Mouse (Mus musculus) testis, adult 2 months (tissue): Measurements from ENCODE around the gene Rsl1. TPM values are rescaled to one million over a fixed set of nuclear protein-coding genes. Genes with fewer than 3 reads are reported as not detected.
"Not testable (repeated sequence)": the region's sequence is repeated elsewhere in the genome, so short reads cannot be mapped to it uniquely, and the experiment has no call there.

Source experiments
- H3K27ac ChIP-seq: fragments of 200-500 bp; 2 replicates; pipeline ENCODE4 v1.5.1; 2012; ENCODE audit warnings: low read depth, low read length; ENCODE audit not compliant: control insufficient read depth, insufficient read depth
- H3K27me3 ChIP-seq: fragments of 200-500 bp; 2 replicates; pipeline ENCODE4 v1.6.1; 2012; ENCODE audit warnings: mild to moderate bottlenecking, low read length, moderate library complexity; ENCODE audit not compliant: control insufficient read depth, insufficient read depth
- H3K36me3 ChIP-seq: fragments of 200-500 bp; 2 replicates; pipeline ENCODE4 v1.6.1; 2012; ENCODE audit warnings: mild to moderate bottlenecking, low read length; ENCODE audit not compliant: control insufficient read depth, insufficient read depth
- H3K4me1 ChIP-seq: fragments of 200-500 bp; 2 replicates; pipeline ENCODE4 v1.6.1; 2012; ENCODE audit warnings: low read length; ENCODE audit not compliant: control insufficient read depth, insufficient read depth
- H3K4me3 ChIP-seq: fragments of 200-500 bp; 2 replicates; pipeline ENCODE4 v1.5.1; 2012; ENCODE audit warnings: low read depth, mild to moderate bottlenecking, low read length, moderate library complexity, mixed read lengths; ENCODE audit not compliant: control insufficient read depth
- CTCF ChIP-seq: fragments of 200-500 bp; IDR thresholded peaks from 2 replicates; pipeline ENCODE4 v1.5.1; 2012; ENCODE audit warnings: low read depth, mild to moderate bottlenecking, inconsistent platforms, low read length, moderate library complexity; ENCODE audit not compliant: control insufficient read depth, insufficient read depth, insufficient replicate concordance
- POLR2A ChIP-seq: fragments of 200-500 bp; IDR thresholded peaks from 2 replicates; pipeline ENCODE4 v1.6.1; 2012; ENCODE audit warnings: low read depth, mild to moderate bottlenecking, inconsistent platforms, low read length, moderate library complexity; ENCODE audit not compliant: control insufficient read depth
- polyA plus RNA-seq: library from polyadenylated mRNA; depleted of rRNA; stranded (reverse); fragments of >200 nt; gene quantifications from 2 replicates; pipeline ENCODE4 v1.2.3, GENCODE M21; 2012; rRNA removed

Rsl1 gene
- polyA plus RNA-seq: 0.37 and 0.77 TPM in 2 replicates

DNA sequence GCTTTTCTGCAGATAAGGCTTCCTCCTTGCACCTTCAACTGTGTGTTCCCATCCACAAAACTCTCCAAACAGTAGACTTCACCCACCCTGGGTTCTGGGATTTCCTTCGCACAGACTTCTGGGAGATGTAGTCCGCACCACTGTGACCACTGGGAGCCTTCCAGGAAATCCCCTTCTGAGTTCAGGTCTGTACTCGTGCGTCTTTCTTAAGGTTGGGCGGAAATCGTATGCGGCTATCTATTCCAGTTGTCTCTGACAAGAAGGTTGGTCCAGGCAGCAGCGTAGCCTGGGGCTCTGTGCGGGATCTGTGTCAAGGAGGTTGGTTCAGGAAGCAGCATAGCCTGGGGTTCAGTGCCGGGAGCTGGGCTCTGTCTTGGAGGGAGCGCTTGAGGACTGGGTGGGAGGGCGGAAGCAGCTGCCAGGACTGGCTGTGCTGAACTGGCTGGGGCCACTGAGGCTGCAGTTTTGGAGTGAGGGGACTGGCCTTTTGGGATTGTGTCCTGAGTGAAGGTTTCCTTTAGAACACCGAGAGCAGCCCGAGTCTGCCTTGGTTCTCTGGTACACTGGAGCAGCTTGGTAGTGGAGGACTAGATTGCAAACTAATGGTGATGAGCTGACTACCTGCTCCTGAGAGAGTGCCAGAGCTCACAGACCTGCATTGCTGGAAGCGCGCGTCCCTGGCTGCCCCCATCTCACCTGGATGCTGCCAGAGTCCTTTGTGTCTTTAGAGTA, at the start of gene Rsl1:
Gene Rsl1 (plus strand): TSS at position 192 of the 732 bp plus-strand sequence.
- not testable (repeated sequence) for H3K36me3 ChIP-seq, H3K27ac ChIP-seq, H3K27me3 ChIP-seq, H3K4me1 ChIP-seq
- peak within 1 kb of the TSS; percentile 77 for H3K4me3 ChIP-seq

DNA sequence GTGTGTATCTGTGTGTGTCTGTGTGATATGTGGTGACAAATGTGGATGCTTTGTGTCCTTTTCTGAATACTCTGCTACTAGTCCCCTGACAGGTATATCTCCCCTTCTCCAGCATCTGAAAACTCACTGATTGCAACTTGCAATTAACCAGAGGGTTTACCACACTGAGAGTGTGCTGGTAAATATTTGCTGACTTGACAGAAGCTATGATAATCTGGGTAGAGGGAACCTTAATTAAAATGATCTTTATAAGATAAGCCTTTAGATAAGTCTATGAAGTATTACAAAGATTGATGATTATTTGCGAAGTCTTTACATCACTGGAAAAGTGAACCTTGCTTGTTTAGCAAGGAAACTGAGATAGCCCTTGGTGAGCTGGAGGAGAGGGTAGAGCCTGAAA, 48.5 kb upstream of the Rsl1 start:
- no peaks in the 10 kb centered on the region for H3K27me3 ChIP-seq
- H3K4me1 ChIP-seq: peaks cover 6% of the 10 kb centered on the region
- no peaks in the 10 kb centered on the region for H3K36me3 ChIP-seq
- no peak overlapping the region for H3K27ac ChIP-seq
- peak overlapping the region; percentile 4; the same call in 1 of the 2 replicates for H3K4me3 ChIP-seq
- TF ChIP-seq POLR2A: no peak

DNA sequence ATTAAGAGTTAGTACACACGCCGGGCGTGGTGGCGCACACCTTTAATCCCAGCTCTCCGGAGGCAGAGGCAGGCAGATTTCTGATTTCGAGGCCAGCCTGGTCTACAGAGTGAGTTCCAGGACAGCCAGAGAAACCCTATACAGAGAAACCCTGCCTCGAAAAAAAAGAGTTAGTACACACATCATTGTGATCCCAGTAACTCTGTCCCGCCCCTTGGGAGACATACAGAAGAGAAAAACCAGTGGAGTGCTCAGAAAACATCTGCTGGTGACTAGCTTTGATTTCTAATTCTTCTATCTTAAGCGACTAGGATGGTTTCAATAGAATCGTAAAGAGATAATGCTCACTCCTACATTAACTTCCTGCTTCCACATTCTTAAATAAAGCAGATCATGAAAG, 45.5 kb upstream of the Rsl1 start:
- not testable (repeated sequence) for H3K27me3 ChIP-seq, H3K27ac ChIP-seq, H3K36me3 ChIP-seq, H3K4me1 ChIP-seq
- H3K4me3 ChIP-seq: 0 out of 2 replicates have a peak overlapping the region, but pooled peaks have one; percentile 6

DNA sequence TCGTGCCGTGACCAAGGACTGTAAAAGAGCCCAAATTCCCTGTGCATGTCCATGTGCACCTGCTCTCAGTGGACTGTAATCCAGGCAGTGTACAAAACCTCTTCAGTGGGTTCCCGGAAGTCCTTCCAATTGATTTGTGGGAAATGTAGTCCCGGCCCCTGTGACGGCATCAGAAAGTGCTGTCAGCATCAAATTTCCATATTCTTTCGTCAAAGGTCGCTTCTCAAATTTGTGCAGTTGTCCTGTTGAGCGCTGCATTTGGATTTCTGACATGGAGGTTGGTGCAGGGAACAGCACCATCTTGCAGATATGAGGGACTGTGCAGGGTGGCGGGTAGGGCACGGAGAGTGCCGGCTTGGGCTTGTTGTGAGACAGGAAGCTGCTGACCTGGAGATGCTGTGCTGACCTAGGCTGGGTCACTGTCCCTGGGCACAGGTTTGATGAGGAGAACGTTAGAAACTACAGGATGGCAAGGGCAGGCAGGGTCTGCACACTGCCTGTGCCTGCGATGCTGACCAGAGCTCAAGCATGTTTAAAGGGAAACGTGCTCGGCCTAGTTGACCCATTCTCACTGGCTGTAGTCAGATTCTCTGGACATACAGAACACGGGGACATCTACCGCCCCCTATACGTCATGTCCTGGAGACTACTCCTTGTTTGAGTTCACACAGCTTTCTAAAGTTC, 44.8 kb upstream of the Rsl1 start:
- H3K27me3 ChIP-seq: no peaks in the 10 kb centered on the region
- H3K27ac ChIP-seq: peak overlapping the region; percentile 75
- H3K36me3 ChIP-seq: no peaks in the 10 kb centered on the region
- no peak for TF ChIP-seq CTCF
- H3K4me1 ChIP-seq: peaks cover 6% of the 10 kb centered on the region
- peak overlapping the region; percentile 96 for H3K4me3 ChIP-seq

DNA sequence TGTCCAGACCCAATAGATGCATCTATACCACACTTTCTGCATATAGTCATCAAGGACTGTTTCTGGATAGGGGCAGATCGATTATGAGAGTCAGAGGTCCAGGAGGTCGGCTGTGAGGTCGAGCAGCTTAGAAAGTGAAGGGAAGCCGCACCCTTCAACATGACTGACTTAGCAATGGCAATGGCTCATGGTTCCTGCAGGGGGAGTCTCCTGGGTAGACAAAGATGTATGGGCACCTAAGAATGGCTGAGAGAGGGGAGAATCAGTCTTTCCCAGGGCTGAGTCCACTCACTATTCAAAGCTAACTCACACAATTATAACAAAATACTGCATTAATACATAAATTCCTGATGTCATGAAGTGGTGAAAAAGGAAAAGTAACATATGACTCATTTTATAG, 6.9 kb upstream of the Rsl1 start:
- H3K27me3 ChIP-seq, H3K4me3 ChIP-seq, H3K4me1 ChIP-seq, H3K27ac ChIP-seq, H3K36me3 ChIP-seq: not testable (repeated sequence)

DNA sequence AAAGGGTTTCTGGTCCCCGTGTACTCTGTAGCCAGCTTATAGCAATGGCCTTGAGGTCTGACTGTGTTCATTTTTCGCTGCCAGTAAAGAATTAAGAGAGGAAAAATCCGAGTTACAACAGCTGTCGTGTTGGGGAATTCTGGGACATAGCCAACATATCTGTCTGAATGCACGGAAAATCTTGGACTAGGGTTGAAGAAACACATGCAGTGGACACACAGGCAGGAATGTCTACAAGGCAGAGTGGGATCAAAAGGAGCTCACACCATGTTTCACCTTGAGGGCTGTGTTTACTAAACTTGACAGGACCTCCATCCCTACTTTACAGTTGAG, 707 bp downstream of the Rsl1 start:
- Histone ChIP-seq H3K36me3 (no peaks in the 10 kb centered on the region), H3K27ac (no peak overlapping the region), H3K4me3 (no peak overlapping the region), H3K4me1 (no peaks in the 10 kb centered on the region), H3K27me3 (no peaks in the 10 kb centered on the region)
- TF ChIP-seq CTCF: no peak
- no peak for TF ChIP-seq POLR2A

DNA sequence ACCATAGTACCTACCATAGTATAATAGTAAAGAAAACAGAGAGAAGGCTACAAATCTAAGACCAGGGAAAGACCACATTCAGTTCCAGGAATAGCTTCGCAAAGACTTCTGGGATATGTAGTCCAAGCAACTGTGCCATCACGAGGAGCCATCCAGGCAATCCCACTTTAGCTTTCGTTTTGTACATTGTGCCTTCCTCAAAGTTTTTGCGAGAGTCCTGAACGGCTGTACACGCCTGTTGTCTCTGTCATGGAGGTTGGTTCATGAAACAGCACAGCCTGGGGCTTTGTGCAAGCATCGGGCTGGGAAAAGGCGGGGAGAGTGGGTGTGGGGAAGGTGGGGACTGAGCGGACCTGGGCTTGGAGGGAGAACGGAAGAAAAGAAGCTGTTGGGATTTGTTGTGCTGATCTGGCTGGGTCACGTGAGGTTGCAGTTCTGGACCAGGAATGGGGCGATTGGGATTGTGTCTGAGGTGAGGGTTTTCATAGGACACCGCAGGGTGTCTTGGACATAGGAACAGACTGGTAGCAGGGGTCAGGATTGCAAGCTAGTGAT, 21.4 kb downstream of the Rsl1 start, which contains the start of gene Zfp455:
Gene Zfp455 (plus strand): TSS at position 167 of the 555 bp plus-strand sequence.
- H3K27ac ChIP-seq: no peak within 1 kb of the TSS
- no peaks in the 10 kb centered on the region for H3K36me3 ChIP-seq
- peaks cover 4% of the 10 kb centered on the region; the same call in 1 of the 2 replicates for H3K4me1 ChIP-seq
- no peaks in the 10 kb centered on the region for H3K27me3 ChIP-seq
- TF ChIP-seq POLR2A: no peak
- no peak for TF ChIP-seq CTCF
- peak within 1 kb of the TSS; percentile 91 for H3K4me3 ChIP-seq

DNA sequence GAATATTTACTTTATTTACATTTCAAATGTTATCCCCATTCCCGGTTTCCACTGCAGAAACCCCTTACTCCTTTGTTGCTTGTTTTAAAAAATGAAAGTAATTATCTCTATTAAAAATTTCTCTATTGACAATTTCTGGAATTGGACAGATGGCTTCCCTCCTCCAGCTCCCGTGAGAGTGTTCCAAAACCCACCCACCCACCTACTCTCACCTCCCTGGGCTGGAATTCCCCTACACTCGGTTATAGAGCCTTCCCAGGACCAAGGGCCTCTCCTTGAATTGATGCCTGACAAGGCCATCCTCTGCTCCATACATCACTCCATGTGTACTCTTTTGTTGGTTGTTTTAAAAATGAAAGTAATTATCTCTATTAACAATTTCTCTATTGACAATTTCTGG, 28.7 kb downstream of the Rsl1 start:
- H3K36me3 ChIP-seq: no peaks in the 10 kb centered on the region
- H3K27ac ChIP-seq: no peak overlapping the region
- no peaks in the 10 kb centered on the region for H3K4me1 ChIP-seq
- no peaks in the 10 kb centered on the region for H3K27me3 ChIP-seq
- TF ChIP-seq CTCF (no peak), POLR2A (no peak)
- no peak overlapping the region for H3K4me3 ChIP-seq
